Mouse (Mus musculus): ENCODE data around the gene Txndc2. TPM values are rescaled to one million over a fixed set of nuclear protein-coding genes. Genes with fewer than 3 reads are reported as not detected.

Gene Txndc2
- polyA plus RNA-seq, 1 experiment from 2014 or later = 0.18 TPM

DNA sequence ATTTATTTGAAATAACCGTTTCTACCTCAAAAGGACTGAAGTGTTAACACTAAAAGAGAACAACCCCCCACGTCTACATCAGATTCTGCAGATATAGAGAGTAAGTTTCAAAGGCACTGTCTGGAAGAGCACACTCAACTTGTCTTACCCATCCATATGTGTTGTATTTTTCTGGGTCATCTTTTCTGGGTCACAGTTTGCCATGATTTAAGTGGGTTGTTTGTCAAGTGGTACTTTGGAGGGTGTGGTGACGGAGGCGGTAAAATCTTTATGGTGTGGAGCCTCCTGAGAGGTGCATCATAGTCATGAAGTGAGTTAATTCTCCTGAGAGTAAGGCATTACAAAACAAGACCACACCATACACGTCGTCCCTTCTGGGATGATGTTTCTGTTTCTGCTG, 16.4 kb downstream of the Txndc2 start:
- ATAC-seq (ENCODE audit: low FRiP score) = no peak
- H3K4me1 ChIP-seq (replicated peaks) = no peaks in the 10 kb centered on the region
- H3K4me2 ChIP-seq = no peak overlapping the region
- no peaks in the 10 kb centered on the region for H3K27me3 ChIP-seq
- H3K36me3 ChIP-seq = no peaks in the 10 kb centered on the region
- no peak overlapping the region for H3K9ac ChIP-seq
- 0 out of 2 replicates have a peak, but pooled peaks cover 3% of the 10 kb centered on the region for H3K9me3 ChIP-seq
- no peak overlapping the region for H3K4me3 ChIP-seq
- 93% methylated on average over 6 of the region's 6 CpGs for WGBS
- no peak overlapping the region for H3K27ac ChIP-seq

DNA sequence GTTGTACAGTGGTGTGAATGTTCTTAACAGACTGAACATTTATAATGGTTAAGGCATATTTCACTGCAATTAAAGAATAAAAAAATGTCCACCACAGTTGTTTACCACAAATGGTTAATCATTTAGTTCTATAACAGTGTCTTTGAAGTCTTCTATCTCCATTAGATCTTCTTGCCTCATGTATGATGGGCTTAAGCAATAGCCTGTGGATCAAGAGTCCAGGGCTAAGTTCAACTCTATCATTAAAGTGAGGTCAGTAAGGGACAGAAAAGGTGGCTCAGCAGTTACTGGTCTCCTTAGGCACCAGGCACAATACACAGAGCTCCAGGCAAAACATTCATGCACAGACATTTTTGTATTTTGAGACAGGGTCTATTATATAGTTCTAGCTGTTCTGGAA, 18.8 kb downstream of the Txndc2 start:
- ATAC-seq (ENCODE audit: low FRiP score) = no peak
- no peaks in the 10 kb centered on the region for H3K27me3 ChIP-seq
- no peak overlapping the region for H3K4me2 ChIP-seq
- no peak overlapping the region for H3K27ac ChIP-seq
- H3K4me1 ChIP-seq (replicated peaks) = no peaks in the 10 kb centered on the region
- no peaks in the 10 kb centered on the region for H3K36me3 ChIP-seq
- H3K9ac ChIP-seq = no peak overlapping the region
- 0 out of 2 replicates have a peak, but pooled peaks cover 3% of the 10 kb centered on the region for H3K9me3 ChIP-seq
- H3K4me3 ChIP-seq = no peak overlapping the region

DNA sequence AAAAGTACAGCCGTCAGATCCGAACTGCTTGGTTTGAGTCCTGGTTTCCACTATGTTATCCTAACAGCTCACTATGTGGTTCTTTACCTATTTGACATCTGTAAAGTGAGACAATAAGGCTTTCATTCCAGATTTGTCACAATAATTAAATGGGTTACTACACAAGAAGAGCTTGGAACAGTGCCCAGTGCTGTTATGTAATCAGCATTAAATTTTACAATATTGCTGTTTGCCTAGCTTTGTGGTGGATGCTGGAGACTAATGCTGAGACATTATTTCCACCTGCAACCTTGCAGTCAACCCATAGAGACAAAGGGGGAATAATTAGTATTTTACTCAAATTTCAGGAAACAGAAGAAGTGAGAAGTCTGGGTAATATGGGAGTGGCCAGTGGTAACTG, 23.5 kb downstream of the Txndc2 start:
- H3K27me3 ChIP-seq = no peaks in the 10 kb centered on the region
- H3K4me2 ChIP-seq = no peak overlapping the region
- no peaks in the 10 kb centered on the region for H3K36me3 ChIP-seq
- 82% methylated on average over 2 of the region's 2 CpGs for WGBS
- ATAC-seq (ENCODE audit: low FRiP score) = no peak
- H3K9me3 ChIP-seq = no peaks in the 10 kb centered on the region
- no peak overlapping the region for H3K4me3 ChIP-seq
- H3K27ac ChIP-seq = no peak overlapping the region
- H3K4me1 ChIP-seq (replicated peaks) = no peaks in the 10 kb centered on the region
- H3K9ac ChIP-seq = no peak overlapping the region

DNA sequence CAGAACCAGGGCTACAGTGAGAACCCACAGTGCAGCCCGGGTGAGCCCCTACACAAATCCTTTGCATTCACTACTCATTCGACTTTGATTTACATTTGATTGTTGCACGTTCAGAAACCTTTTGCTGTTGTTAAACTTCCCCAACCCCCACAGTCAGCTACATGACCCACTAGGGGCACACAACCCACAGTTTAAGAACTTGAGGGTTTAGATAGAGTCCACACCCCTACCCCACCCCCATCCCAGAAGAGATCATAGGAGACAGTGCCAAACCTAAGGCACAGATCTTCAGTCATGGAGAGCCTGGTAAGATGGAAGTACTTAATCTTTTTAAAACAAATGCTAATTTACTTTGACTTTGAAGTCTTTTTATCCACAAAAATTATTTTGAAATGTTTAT, 26.3 kb downstream of the Txndc2 start:
- no peaks in the 10 kb centered on the region for H3K9me3 ChIP-seq
- no peak overlapping the region for H3K4me3 ChIP-seq
- H3K36me3 ChIP-seq = no peaks in the 10 kb centered on the region
- ATAC-seq (ENCODE audit: low FRiP score) = no peak
- no peak overlapping the region for H3K4me2 ChIP-seq
- peaks cover 10% of the 10 kb centered on the region for H3K4me1 ChIP-seq (replicated peaks)
- H3K9ac ChIP-seq = no peak overlapping the region
- WGBS = 40% methylated on average over 3 of the region's 3 CpGs
- no peaks in the 10 kb centered on the region for H3K27me3 ChIP-seq
- H3K27ac ChIP-seq = no peak overlapping the region

DNA sequence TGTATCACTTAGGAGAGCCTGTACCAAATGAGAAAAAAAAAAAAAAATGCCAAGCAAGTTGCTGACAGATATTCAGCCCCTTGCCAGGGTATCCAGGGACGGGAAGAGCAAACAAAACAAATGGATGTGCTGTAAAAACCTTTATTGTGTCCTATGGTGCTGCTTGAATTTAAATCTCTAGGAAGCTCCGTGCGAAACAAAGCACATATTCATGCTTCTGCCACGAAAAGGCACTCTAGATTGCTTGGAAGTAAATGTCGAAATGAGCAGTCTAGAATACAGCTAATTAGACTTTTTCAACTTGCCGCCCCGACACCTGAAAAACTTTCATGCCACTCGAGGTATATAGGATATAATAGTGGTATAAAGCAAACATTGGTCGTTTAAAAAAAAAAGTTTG, 27.5 kb downstream of the Txndc2 start:
- H3K36me3 ChIP-seq = no peaks in the 10 kb centered on the region
- peak overlapping the region; percentile 68 for H3K4me2 ChIP-seq
- no peaks in the 10 kb centered on the region for H3K27me3 ChIP-seq
- WGBS = under 1% methylated on average over 9 of the region's 9 CpGs
- peak overlapping the region; percentile 97 for H3K9ac ChIP-seq
- ATAC-seq (ENCODE audit: low FRiP score) = no peak
- peak overlapping the region; percentile 96 for H3K4me3 ChIP-seq
- no peaks in the 10 kb centered on the region for H3K9me3 ChIP-seq
- H3K27ac ChIP-seq = peak overlapping the region; percentile 100
- H3K4me1 ChIP-seq (replicated peaks) = peaks cover 19% of the 10 kb centered on the region

DNA sequence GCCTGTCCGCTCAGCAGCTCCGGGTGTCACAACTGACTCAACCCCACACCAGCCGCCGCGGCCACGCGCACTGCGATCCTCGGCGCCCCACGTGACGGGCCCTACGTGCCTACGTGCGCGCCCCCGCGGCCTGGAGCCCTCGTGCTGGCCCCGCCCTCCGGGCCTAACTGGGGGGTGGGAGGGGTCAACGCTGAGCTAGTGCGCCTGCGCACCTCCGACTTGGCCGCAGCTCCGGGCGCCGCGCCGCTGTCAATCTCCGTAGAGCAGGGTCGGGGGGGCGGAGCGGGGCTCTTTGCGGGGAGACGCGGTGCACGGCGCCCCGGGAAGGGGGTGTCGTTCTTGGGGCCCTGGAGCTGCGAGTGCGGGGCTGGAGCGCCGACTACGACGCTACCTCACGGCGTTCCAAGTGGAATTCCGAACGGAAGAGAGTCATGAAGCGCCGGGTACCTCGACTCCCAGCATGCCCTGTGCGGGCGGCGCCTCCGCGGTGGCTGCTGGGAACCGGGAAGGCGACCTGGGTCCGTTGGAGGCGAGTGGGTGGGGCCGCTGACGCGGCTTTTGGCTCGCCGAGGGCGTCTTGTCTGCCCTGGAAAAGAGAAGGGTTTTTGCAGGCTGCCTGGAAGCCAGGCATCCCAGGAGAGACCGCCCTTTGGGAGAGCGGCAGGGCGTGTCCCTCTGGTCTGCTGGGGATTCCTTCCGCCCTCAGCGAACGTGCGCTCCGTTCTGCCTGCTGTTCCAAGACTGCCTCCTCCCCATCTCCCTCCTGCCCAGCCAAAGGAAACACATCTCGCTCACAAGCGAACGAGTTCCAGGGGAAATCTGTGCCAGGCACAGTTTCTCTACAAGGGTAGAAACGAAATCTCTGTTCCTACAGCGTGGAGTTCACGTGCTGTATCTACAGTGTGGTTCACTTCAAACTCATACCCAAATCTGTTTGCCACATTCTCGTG, 28.2 kb downstream of the Txndc2 start, which contains the start of gene Vapa:
Gene Vapa (minus strand): TSS at position 93 of the 950 bp plus-strand sequence.
- Histone ChIP-seq H3K27ac (peak within 1 kb of the TSS; percentile 100), H3K36me3 (no peaks in the 10 kb centered on the region), H3K4me1 (replicated peaks) (peaks cover 26% of the 10 kb centered on the region), H3K4me2 (peak within 1 kb of the TSS; percentile 74), H3K9me3 (no peaks in the 10 kb centered on the region), H3K27me3 (no peaks in the 10 kb centered on the region), H3K9ac (peak within 1 kb of the TSS; percentile 97), H3K4me3 (peak within 1 kb of the TSS; percentile 96)
- ATAC-seq (ENCODE audit: low FRiP score) = peak; percentile 94
- under 1% methylated on average over 83 of the region's 85 CpGs for WGBS

DNA sequence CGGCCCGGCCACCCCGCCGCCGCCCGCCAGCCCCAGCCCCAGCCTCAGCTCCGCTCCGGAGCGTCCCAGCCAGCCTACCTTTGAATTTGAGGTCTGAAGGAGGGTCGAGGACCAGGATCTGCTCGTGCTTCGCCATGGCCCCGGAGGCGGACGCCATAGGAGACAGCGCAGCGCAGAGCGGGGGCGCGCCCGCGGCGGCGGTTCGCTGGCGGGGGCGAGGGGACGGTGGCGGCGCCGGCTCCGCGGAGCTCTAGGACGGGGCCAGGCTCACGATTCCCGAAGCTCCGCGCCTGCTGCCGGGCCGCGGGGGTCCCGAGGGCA, 28.9 kb downstream of the Txndc2 start:
- under 1% methylated on average over 29 of the region's 42 CpGs for WGBS
- peak; percentile 76 for ATAC-seq (ENCODE audit: low FRiP score)
- Histone ChIP-seq H3K9me3 (no peaks in the 10 kb centered on the region), H3K4me1 (replicated peaks) (peaks cover 32% of the 10 kb centered on the region), H3K36me3 (no peaks in the 10 kb centered on the region), H3K4me2 (peak overlapping the region; percentile 74), H3K4me3 (peak overlapping the region; percentile 96), H3K9ac (peak overlapping the region; percentile 97), H3K27ac (peak overlapping the region; percentile 100), H3K27me3 (no peaks in the 10 kb centered on the region)

DNA sequence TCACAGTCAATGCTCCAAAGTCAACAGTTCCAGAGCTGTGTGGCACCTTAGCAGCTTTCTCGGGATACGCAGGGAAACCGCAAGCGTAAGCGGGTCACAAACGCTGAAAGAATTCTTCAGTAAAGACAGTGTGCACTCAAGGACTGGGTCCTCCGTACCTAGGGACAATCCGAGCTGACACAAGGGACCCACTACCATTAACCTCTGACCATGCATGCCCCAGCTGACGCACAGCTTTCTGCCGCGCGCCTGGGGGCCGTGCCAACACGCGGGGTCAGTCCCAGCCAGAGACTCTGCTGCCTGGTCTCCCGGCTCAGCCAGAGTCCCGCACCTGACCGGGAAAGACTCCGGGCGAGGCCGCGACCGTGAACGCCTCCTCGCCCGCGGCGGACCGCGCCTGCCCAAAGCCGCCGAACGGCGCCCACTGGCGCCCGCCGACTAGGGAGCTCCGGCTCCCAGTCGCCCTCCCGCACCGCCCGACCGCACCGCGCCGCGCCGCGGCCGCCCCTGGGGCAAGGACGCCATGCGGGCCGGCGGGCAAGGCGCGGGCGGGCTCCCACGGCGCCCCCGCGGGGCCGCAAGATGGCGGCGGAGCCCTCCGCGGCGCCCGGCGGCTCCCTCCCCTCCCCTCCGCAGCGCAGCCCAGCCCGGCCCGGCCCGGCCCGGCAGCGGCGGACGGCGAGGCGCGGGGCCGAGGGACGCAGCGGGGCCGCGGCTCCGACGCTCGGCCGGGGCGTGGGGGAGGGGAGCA, 29.4 kb downstream of the Txndc2 start:
- WGBS = under 1% methylated on average over 55 of the region's 91 CpGs
- Histone ChIP-seq H3K4me1 (replicated peaks) (peaks cover 37% of the 10 kb centered on the region), H3K36me3 (no peaks in the 10 kb centered on the region), H3K9me3 (no peaks in the 10 kb centered on the region), H3K4me2 (peak overlapping the region; percentile 74), H3K4me3 (peak overlapping the region; percentile 96), H3K27ac (peak overlapping the region; percentile 100), H3K9ac (peak overlapping the region; percentile 97), H3K27me3 (no peaks in the 10 kb centered on the region)
- peak; percentile 43 for ATAC-seq (ENCODE audit: low FRiP score)

DNA sequence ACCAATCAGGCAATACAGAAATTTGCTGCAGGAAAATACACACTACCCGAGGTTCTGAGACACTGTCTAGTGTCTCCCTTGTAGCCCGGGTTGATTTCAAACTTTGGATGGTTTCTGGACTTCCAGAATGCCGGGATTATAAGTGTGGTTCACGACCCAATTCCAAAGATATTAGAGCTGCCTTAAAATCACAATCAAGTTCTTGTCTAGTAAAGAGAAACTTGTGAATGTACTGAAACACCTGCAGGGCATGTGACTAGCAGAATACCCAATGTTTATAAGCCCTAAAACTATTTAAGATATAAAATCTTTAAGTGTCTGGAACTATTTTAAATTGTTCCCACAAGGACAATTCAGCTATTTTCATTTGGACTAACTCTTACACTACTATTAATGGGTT, 30.2 kb downstream of the Txndc2 start:
- Histone ChIP-seq H3K27me3 (no peaks in the 10 kb centered on the region), H3K9ac (0 out of 2 replicates have a peak overlapping the region, but pooled peaks have one; percentile 24), H3K27ac (no peak overlapping the region), H3K36me3 (no peaks in the 10 kb centered on the region), H3K4me2 (peak overlapping the region; percentile 74), H3K4me1 (replicated peaks) (peaks cover 44% of the 10 kb centered on the region), H3K4me3 (peak overlapping the region; percentile 96), H3K9me3 (no peaks in the 10 kb centered on the region)
- WGBS = 10% methylated on average over 4 of the region's 4 CpGs
- no peak for ATAC-seq (ENCODE audit: low FRiP score)

DNA sequence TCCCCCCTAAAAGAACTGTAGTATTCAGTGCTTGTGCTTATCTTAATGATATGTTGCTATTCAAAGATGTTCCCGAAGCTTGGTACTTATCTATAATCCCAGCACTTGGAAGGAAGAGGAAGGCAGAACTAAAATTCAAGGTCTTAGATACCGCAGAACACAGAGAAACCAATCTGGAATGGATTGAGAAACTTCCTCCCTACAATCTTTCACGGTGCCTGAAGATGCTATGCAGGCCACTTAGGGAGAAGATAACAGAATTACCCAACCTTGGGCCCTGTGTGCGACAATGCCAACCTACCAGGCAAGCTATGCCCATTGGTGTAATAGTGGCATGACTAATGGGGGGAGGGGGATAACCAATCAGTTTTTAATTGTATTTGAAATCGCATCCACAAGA, 33.2 kb downstream of the Txndc2 start:
- ATAC-seq (ENCODE audit: low FRiP score) = no peak
- peaks cover 64% of the 10 kb centered on the region for H3K4me1 ChIP-seq (replicated peaks)

DNA sequence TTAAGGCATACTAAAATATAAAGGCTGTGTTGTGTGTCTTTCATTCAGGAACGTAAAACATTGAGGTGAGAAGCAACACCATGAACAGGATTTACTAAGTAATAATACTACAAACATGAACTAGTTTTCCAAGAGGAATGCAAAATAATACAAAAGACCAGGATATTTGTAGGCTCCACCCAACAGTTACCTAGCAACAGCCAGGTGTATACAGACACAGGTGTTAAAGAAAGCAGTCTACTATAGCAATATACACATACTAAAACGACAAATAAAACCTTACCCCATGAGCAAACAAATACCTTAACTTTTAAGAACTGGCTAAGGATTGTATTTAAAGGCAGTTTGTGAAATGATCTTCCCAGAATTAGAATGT, 33.7 kb downstream of the Txndc2 start:
- Histone ChIP-seq H3K27me3 (no peaks in the 10 kb centered on the region), H3K27ac (no peak overlapping the region), H3K4me3 (no peak overlapping the region), H3K4me1 (replicated peaks) (peaks cover 64% of the 10 kb centered on the region), H3K36me3 (no peaks in the 10 kb centered on the region), H3K9me3 (no peaks in the 10 kb centered on the region), H3K4me2 (no peak overlapping the region), H3K9ac (no peak overlapping the region)
- no peak for ATAC-seq (ENCODE audit: low FRiP score)
- WGBS = 84% methylated on average over 2 of the region's 2 CpGs

More for the DNA sequence above, 33.2 kb downstream of the Txndc2 start:
- Histone ChIP-seq H3K9me3 (no peaks in the 10 kb centered on the region), H3K9ac (no peak overlapping the region), H3K4me2 (no peak overlapping the region), H3K27me3 (no peaks in the 10 kb centered on the region), H3K36me3 (no peaks in the 10 kb centered on the region), H3K27ac (no peak overlapping the region), H3K4me3 (no peak overlapping the region)
- WGBS = 75% methylated on average over 5 of the region's 5 CpGs

DNA sequence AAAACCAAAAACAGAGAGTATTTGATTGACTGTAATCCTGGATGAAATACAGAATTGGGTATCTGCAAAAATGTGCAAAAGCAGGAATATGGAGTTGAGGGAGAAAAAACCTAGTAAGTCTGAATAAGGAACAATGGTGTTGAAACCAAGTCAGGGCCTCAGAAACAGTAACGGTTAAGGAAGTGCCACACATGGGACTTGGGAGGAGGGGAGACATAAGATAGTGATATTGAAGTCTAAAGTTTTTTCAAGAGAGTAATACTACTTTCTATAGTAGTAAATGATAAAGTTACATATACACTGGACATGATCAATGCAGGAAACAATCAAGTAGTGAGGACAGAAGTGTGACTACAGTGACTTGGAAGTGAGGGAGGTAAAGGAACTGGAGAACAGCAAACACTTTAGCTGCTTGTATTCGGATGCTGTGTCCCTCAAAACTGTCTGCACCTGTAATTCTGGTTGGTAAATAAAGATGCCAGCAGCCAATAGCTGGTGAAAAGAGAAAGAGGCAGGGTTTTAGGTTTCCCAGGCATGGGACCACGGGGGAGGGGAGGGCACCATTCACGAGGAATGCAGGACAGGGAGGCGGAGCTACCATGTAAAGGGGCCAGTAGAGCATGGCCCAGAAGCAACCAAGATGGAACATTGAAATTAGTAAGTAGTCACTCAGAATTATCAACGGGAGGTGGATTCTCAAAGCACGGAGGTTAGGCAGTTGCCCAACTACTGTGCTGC, 34.2 kb downstream of the Txndc2 start:
- Histone ChIP-seq H3K9me3 (no peaks in the 10 kb centered on the region), H3K4me2 (no peak overlapping the region), H3K9ac (no peak overlapping the region), H3K4me1 (replicated peaks) (peaks cover 64% of the 10 kb centered on the region), H3K4me3 (no peak overlapping the region), H3K27ac (no peak overlapping the region), H3K36me3 (no peaks in the 10 kb centered on the region), H3K27me3 (no peaks in the 10 kb centered on the region)
- no peak for ATAC-seq (ENCODE audit: low FRiP score)
- WGBS = 45% methylated on average over 7 of the region's 7 CpGs
